Mouse (Mus musculus): ENCODE results near the gene Gnaq. TPM values are rescaled to one million over a fixed set of nuclear protein-coding genes. Genes with fewer than 3 reads are reported as not detected.

Gnaq gene
- polyA plus RNA-seq, 1 experiment from 2014 or later = 30.3 TPM

GRCm38 (mm10) chr19:16129171-16129570 lies 3.5 kb upstream of the Gnaq start:
- Histone ChIP-seq H3K27me3 (no peaks in the 10 kb centered on the region), H3K9ac (no peak overlapping the region), H3K36me3 (no peaks in the 10 kb centered on the region), H3K4me2 (replicated peaks) (no peak overlapping the region), H3K4me1 (peaks cover 16% of the 10 kb centered on the region), H3K27ac (no peak overlapping the region), H3K9me3 (no peaks in the 10 kb centered on the region), H3K4me3 (no peak overlapping the region)
- no peak for ATAC-seq (ENCODE audit: low FRiP score, low read depth)
- 88% methylated on average over 2 of the region's 2 CpGs for WGBS

GRCm38 (mm10) chr19:16130476-16130875 lies 2.2 kb upstream of the Gnaq start:
- Histone ChIP-seq H3K4me1 (peaks cover 29% of the 10 kb centered on the region), H3K27ac (no peak overlapping the region), H3K36me3 (no peaks in the 10 kb centered on the region), H3K9ac (no peak overlapping the region), H3K9me3 (no peaks in the 10 kb centered on the region), H3K27me3 (no peaks in the 10 kb centered on the region), H3K4me3 (no peak overlapping the region), H3K4me2 (replicated peaks) (no peak overlapping the region)
- 42% methylated on average over 3 of the region's 3 CpGs for WGBS
- no peak for ATAC-seq (ENCODE audit: low FRiP score, low read depth)

GRCm38 (mm10) chr19:16131831-16132230 lies 800 bp upstream of the Gnaq start:
- Histone ChIP-seq H3K4me2 (replicated peaks) (peak overlapping the region; percentile 81), H3K4me3 (peak overlapping the region; percentile 93), H3K36me3 (no peaks in the 10 kb centered on the region), H3K4me1 (peaks cover 33% of the 10 kb centered on the region), H3K27me3 (no peaks in the 10 kb centered on the region), H3K9me3 (no peaks in the 10 kb centered on the region), H3K9ac (peak overlapping the region; percentile 98), H3K27ac (peak overlapping the region; percentile 98; the same call in 1 of the 2 replicates)
- WGBS = 15% methylated on average over 6 of the region's 6 CpGs
- no peak for ATAC-seq (ENCODE audit: low FRiP score, low read depth)

GRCm38 (mm10) chr19:16132340-16132790 lies 266 bp upstream of the Gnaq start:
- Histone ChIP-seq H3K36me3 (no peaks in the 10 kb centered on the region), H3K27ac (peak overlapping the region; percentile 98), H3K9ac (peak overlapping the region; percentile 98), H3K4me3 (peak overlapping the region; percentile 93), H3K9me3 (no peaks in the 10 kb centered on the region), H3K27me3 (no peaks in the 10 kb centered on the region), H3K4me1 (peaks cover 33% of the 10 kb centered on the region), H3K4me2 (replicated peaks) (peak overlapping the region; percentile 81)
- peak; percentile 93 for ATAC-seq (ENCODE audit: low FRiP score, low read depth)
- under 1% methylated on average over 32 of the region's 57 CpGs for WGBS

GRCm38 (mm10) chr19:16132865-16133720 lies 462 bp downstream of the Gnaq start:
- Histone ChIP-seq H3K9me3 (no peaks in the 10 kb centered on the region), H3K36me3 (no peaks in the 10 kb centered on the region), H3K27ac (peak overlapping the region; percentile 98), H3K4me3 (peak overlapping the region; percentile 93), H3K4me2 (replicated peaks) (peak overlapping the region; percentile 81), H3K9ac (peak overlapping the region; percentile 98), H3K4me1 (peaks cover 37% of the 10 kb centered on the region), H3K27me3 (no peaks in the 10 kb centered on the region)
- ATAC-seq (ENCODE audit: low FRiP score, low read depth) = peak; percentile 57
- 0% methylated on average over 98 of the region's 139 CpGs for WGBS

- Histone ChIP-seq H3K36me3 (no peaks in the 10 kb centered on the region), H3K4me1 (peaks cover 37% of the 10 kb centered on the region), H3K27me3 (no peaks in the 10 kb centered on the region), H3K4me2 (replicated peaks) (peak overlapping the region; percentile 81), H3K9me3 (no peaks in the 10 kb centered on the region), H3K9ac (peak overlapping the region; percentile 98), H3K4me3 (peak overlapping the region; percentile 93), H3K27ac (peak overlapping the region; percentile 98)
- ATAC-seq (ENCODE audit: low FRiP score, low read depth) = peak; percentile 21
- WGBS = 13% methylated on average over 25 of the region's 25 CpGs
These were observed 1.3 kb downstream of the Gnaq start for GRCm38 (mm10) chr19:16133721-16134570.

- peaks cover 10% of the 10 kb centered on the region for H3K36me3 ChIP-seq
- 74% methylated on average over 5 of the region's 5 CpGs for WGBS
- no peak overlapping the region for H3K9ac ChIP-seq
- no peaks in the 10 kb centered on the region for H3K9me3 ChIP-seq
- no peak overlapping the region for H3K4me3 ChIP-seq
- peaks cover 46% of the 10 kb centered on the region for H3K4me1 ChIP-seq
- no peak overlapping the region for H3K27ac ChIP-seq
- H3K4me2 ChIP-seq (replicated peaks) = no peak overlapping the region
- no peaks in the 10 kb centered on the region for H3K27me3 ChIP-seq
- ATAC-seq (ENCODE audit: low FRiP score, low read depth) = no peak
These were observed 5.5 kb downstream of the Gnaq start for GRCm38 (mm10) chr19:16138064-16138580.

- Histone ChIP-seq H3K4me1 (peaks cover 29% of the 10 kb centered on the region), H3K4me2 (replicated peaks) (no peak overlapping the region), H3K9ac (no peak overlapping the region), H3K9me3 (no peaks in the 10 kb centered on the region), H3K27me3 (no peaks in the 10 kb centered on the region), H3K4me3 (no peak overlapping the region), H3K27ac (no peak overlapping the region), H3K36me3 (peaks cover 15% of the 10 kb centered on the region)
- no peak for ATAC-seq (ENCODE audit: low FRiP score, low read depth)
- WGBS = 71% methylated on average over 4 of the region's 4 CpGs
These were observed 8.1 kb downstream of the Gnaq start for GRCm38 (mm10) chr19:16140710-16141109.

GRCm38 (mm10) chr19:16141857-16142256 lies 9.2 kb downstream of the Gnaq start:
- Histone ChIP-seq H3K4me3 (no peak overlapping the region), H3K4me1 (peaks cover 28% of the 10 kb centered on the region), H3K9me3 (no peaks in the 10 kb centered on the region), H3K27me3 (no peaks in the 10 kb centered on the region), H3K9ac (no peak overlapping the region), H3K4me2 (replicated peaks) (no peak overlapping the region), H3K27ac (no peak overlapping the region), H3K36me3 (peaks cover 15% of the 10 kb centered on the region)
- 83% methylated on average over 4 of the region's 4 CpGs for WGBS
- no peak for ATAC-seq (ENCODE audit: low FRiP score, low read depth)

GRCm38 (mm10) chr19:16142990-16143389 lies 10.4 kb downstream of the Gnaq start:
- Histone ChIP-seq H3K27ac (no peak overlapping the region), H3K27me3 (no peaks in the 10 kb centered on the region)
- no peak for ATAC-seq (ENCODE audit: low FRiP score, low read depth)

GRCm38 (mm10) chr19:16147446-16147845 lies 14.8 kb downstream of the Gnaq start:
- 77% methylated on average over 6 of the region's 6 CpGs for WGBS
- Histone ChIP-seq H3K27ac (no peak overlapping the region), H3K36me3 (peaks cover 12% of the 10 kb centered on the region), H3K9me3 (no peaks in the 10 kb centered on the region), H3K4me3 (no peak overlapping the region), H3K9ac (no peak overlapping the region), H3K4me1 (peaks cover 9% of the 10 kb centered on the region), H3K27me3 (no peaks in the 10 kb centered on the region), H3K4me2 (replicated peaks) (no peak overlapping the region)
- ATAC-seq (ENCODE audit: low FRiP score, low read depth) = no peak

More at GRCm38 (mm10) chr19:16142990-16143389, 10.4 kb downstream of the Gnaq start:
- WGBS = 92% methylated on average over 10 of the region's 10 CpGs
- H3K4me1 ChIP-seq = peaks cover 28% of the 10 kb centered on the region
- no peak overlapping the region for H3K9ac ChIP-seq
- no peaks in the 10 kb centered on the region for H3K9me3 ChIP-seq
- H3K36me3 ChIP-seq = peaks cover 15% of the 10 kb centered on the region
- H3K4me3 ChIP-seq = no peak overlapping the region
- no peak overlapping the region for H3K4me2 ChIP-seq (replicated peaks)

- 97% methylated on average over 1 of the region's 1 CpGs for WGBS
- no peak overlapping the region for H3K9ac ChIP-seq
- ATAC-seq (ENCODE audit: low FRiP score, low read depth) = no peak
- H3K4me2 ChIP-seq (replicated peaks) = no peak overlapping the region
- no peaks in the 10 kb centered on the region for H3K9me3 ChIP-seq
- no peaks in the 10 kb centered on the region for H3K27me3 ChIP-seq
- H3K4me1 ChIP-seq = peaks cover 9% of the 10 kb centered on the region
- H3K4me3 ChIP-seq = no peak overlapping the region
- H3K27ac ChIP-seq = no peak overlapping the region
- no peaks in the 10 kb centered on the region for H3K36me3 ChIP-seq
These were observed 16.5 kb downstream of the Gnaq start for GRCm38 (mm10) chr19:16149094-16149493.

All from limb, embryonic 13.5 days (tissue).